Mouse (Mus musculus) left cerebral cortex, adult 8-10 months (tissue): ENCODE results near the gene Pigs. TPM values are rescaled to one million over a fixed set of nuclear protein-coding genes. Genes with fewer than 3 reads are reported as not detected.

Source experiments
- DNase-seq, 2 experiments: peaks; one replicate each; pipeline ENCODE4 v3.0.0; 2022; ENCODE audit warnings: low spot score in 2 of 2
- total RNA-seq, 4 experiments: library from RNA; stranded (reverse); gene quantifications; 2 replicates each; pipeline ENCODE4 v1.2.4; 2022

The Pigs gene
- total RNA-seq, 4 experiments from 2014 or later: 57.1 to 62.1 (median 59.4) TPM

DNA sequence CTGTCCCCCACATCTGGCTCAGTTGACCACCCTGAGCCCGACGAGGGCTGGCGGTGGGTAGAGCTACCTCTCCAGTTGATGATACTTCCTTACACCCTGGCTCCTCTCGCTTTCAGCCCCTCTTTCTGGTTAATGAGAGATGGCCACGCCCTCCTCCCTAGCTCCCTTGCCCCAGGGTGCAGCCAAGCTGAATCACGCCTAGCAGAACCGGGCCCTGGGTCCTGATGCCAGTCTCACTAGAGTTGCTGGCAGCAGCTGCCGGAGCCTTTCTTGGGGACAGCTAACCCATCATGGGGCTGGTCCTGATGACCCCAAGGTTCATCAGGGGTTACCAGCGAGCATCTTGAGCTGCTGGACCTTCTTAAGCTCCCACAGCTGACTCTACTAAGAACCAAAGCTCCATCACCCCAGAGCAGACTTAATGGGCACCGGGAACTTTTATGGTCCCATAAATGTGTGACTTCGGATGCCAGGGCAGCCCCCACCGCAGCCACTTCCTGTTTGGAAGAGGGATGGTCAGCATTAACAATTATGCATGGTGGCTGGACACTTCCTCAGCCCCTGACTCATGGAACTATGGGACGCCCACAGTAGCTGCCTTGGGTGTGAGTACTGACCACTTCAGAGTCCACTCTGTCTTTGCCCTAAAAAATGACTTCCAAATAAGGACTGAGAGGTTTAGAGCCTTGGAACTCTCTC lies 35.2 kb downstream of the Pigs start:
- no peak for DNase-seq

- no peak for DNase-seq
Observed at GRCm38 (mm10) chr11:78364103-78364502, 35.9 kb downstream of the Pigs start.

DNA sequence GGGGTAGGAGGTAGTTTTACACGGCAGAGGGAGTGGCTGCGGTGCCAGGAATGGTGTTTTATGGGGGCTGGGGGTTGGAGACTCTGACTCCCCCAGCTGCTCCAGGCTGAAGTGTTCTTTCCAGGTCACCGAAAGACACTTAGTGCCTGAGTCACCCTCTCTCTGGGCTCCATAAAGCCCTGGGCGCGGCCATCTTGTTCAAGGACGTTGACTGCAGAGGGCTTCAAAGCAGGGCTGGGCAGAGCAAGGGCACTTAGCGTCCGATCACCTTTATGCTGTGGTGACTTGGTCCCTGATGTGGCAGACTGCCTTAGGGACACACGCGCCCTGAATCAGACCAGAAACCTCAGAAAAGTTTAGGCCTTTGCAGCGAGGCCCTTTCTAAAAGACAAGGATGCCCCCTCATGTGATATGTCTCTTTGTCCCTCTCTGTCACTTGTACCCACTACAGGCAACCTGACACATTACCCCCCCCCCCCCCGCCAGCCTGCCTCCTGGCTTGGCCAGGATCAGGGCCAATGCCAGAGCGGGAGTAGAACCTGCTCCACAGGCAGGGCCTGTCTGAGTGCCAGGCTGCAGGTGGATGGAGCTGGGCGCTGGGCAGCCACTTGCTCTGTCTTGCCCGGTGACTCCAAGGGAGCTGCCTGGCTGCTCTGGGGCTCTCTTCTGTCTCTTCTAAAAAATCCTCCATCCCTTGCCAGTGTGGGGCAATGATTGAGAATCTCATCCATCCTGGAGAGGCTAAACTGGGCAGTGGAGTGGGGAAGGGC lies 39.4 kb downstream of the Pigs start:
- DNase-seq: no peak

DNA sequence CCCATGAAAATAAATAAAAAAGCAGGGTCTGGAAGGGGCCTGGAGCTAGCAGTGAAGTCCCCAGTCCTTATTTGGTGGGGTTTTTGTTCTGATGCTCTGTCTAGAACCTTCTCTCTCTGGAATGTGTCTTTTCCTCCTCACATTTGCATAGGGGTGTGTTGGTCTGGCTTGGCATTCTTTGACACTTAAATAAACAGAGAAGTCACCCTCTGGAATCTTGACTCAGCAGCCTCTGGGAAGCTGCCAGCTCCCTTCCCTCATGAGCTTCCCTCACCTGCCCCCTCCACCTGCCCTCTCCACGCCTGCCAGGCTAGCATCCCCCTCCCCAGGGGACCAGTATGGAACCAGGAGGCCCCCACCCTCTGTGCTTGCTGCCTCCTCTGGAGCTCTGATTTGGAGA lies 42.2 kb downstream of the Pigs start:
- DNase-seq: no peak

DNA sequence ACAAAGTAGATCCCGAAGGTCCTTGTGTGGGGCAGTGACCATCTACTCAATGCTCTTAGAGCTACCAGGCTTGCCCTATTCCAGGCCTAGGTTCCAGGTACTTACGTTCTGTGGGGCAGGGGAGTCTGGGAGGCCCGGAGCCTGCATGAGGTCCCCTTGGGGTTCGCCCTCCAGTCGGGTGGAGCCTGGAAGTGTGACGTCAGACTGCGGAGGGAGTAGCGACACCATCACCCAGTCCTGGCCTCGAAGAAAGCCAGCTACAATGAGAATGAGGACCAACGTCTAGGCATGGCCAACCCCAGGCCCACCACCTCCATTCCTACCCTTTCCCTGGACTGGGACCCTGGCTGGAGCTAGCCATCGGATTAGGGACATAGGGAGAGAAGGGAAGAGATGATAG lies 43.5 kb downstream of the Pigs start:
- DNase-seq: no peak

- no peak for DNase-seq
Observed at GRCm38 (mm10) chr11:78372166-78372565, 44.0 kb downstream of the Pigs start.

DNA sequence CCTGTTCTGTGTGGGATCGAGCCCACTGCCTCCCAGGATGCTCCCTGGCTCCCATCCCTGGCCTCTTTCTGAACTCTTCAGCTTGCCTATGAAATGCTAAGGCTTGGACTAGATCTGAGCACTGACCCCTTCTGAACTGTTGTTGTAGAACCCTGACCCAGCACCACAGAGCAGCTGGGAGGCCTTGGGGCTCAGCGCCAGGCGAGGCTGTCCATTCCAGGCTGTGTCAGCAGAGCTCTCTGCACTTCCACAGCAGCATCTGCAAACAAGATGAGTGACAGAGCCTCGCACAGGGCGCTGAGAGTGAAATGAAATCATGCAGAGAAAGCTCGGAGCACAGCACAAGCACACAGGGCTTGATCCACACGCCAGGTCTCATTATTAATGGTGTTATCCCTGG lies 44.4 kb downstream of the Pigs start:
- no peak for DNase-seq

DNA sequence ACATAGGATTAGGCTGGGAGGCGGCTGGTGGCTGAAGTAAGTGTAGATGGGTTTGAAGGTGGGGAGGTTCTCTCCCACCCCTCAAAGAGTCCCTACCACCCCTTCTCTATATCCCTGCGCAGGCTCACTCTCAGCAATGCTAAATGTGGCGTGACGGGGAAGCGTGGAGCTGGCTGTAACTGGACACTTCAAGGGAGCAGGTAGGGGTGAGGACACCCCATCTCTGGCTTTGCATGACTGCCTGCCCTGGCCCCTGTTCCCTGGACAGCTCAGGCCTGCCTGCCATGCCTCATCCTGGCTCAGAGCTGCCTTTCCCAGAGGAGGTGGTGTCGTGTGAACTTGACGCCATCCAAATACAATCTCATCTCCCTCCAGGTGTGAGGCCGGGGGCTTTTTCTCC lies 45.9 kb downstream of the Pigs start:
- no peak for DNase-seq

GRCm38 (mm10) chr11:78377549-78378159 lies 49.4 kb downstream of the Pigs start:
- DNase-seq: no peak

- DNase-seq: no peak
Observed at GRCm38 (mm10) chr11:78380351-78380750, 52.1 kb downstream of the Pigs start.

GRCm38 (mm10) chr11:78380996-78381395 lies 52.8 kb downstream of the Pigs start:
- DNase-seq: no peak

DNA sequence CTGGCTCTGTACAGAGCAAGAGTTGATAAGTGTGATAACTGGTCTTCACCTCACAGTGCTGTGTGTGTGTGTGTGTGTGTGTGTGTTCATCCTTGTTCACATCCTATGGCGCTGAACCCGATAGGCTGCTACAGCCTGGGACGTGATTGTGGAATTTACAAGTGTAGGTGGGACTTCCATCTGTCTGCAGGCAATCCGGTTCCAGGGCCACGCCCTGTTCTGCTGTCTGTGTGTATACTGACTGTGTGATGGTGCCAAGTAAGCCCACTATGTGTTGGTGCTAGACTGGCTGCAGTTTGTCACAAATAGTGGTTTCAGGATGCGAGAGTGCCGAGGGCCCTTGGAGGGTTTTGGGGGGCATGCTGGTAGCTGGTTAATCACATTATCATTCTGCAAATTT lies 54.1 kb downstream of the Pigs start:
- no peak for DNase-seq

GRCm38 (mm10) chr11:78382701-78383100 lies 54.5 kb downstream of the Pigs start:
- DNase-seq: no peak

- no peak for DNase-seq
Observed at GRCm38 (mm10) chr11:78385776-78386175, 57.6 kb downstream of the Pigs start.

GRCm38 (mm10) chr11:78386508-78387043 lies 58.4 kb downstream of the Pigs start, which contains the start of gene Foxn1:
Foxn1 (minus strand) TSS chr11:78386558.
- DNase-seq: no peak

Other genes with a start within 250 kb of the Pigs start
- gene Eral1, start 248.0 kb upstream of the Pigs start, total RNA-seq: 10 to 100 TPM; 17.3 to 20.1 (median 17.7) TPM
- 10 to 100 TPM; 24.6 to 27.7 (median 26.9) TPM for gene Fam222b, start 233.8 kb upstream of the Pigs start, total RNA-seq
- gene Traf4, start 162.8 kb upstream of the Pigs start, total RNA-seq: 1 to 10 TPM; 5.9 to 9.4 (median 9.0) TPM
- gene Nek8, start 151.7 kb upstream of the Pigs start, total RNA-seq: 1 to 10 TPM; 2.0 to 4.3 (median 2.8) TPM
- gene Tlcd1, start 151.7 kb upstream of the Pigs start, total RNA-seq: 10 to 100 TPM; 24.8 to 34.9 (median 28.4) TPM
- gene Rpl23a, start 144.8 kb upstream of the Pigs start, total RNA-seq: 100 to 1,000 TPM; 678 to 790 (median 743) TPM
- 10 to 100 TPM; 23.9 to 29.6 (median 26.2) TPM for gene Rab34, start 140.0 kb upstream of the Pigs start, total RNA-seq
- 1 to 10 TPM; 5.9 to 7.4 (median 6.8) TPM for gene Proca1, start 135.0 kb upstream of the Pigs start, total RNA-seq
- 10 to 100 TPM; 54.1 to 66.1 (median 59.1) TPM for gene Sdf2, start 82.7 kb upstream of the Pigs start, total RNA-seq
- 100 to 1,000 TPM in 2 of 4 experiments, 10 to 100 TPM in 2; 98.7 to 102 (median 100) TPM for gene Supt6, start 82.4 kb upstream of the Pigs start, total RNA-seq
- 100 to 1,000 TPM; 172 to 181 (median 177) TPM for gene 2610507B11Rik, start 66.7 kb upstream of the Pigs start, total RNA-seq
- gene BC030499, start 37.6 kb upstream of the Pigs start, total RNA-seq: 10 to 100 TPM; 12.0 to 15.3 (median 13.3) TPM
- gene Spag5, start 26.9 kb upstream of the Pigs start, total RNA-seq: 10 to 100 TPM in 1 of 4 experiments, 1 to 10 TPM in 3; 6.8 to 11.9 (median 7.1) TPM
- 100 to 1,000 TPM; 784 to 869 (median 811) TPM for gene Aldoc, start 5.4 kb upstream of the Pigs start, total RNA-seq
- 10 to 100 TPM; 28.5 to 34.5 (median 30.6) TPM for gene Unc119, start 15.1 kb downstream of the Pigs start, total RNA-seq
- gene Foxn1, start 58.1 kb downstream of the Pigs start, total RNA-seq: under 1 TPM in 2 of 4 experiments, not detected in 2; 0.11 to 0.19 TPM
- gene Slc13a2, start 93.8 kb downstream of the Pigs start, total RNA-seq: not detected
- 10 to 100 TPM in 3 of 4 experiments, 1 to 10 TPM in 1; 8.2 to 15.4 (median 12.2) TPM for gene Slc46a1, start 137.3 kb downstream of the Pigs start, total RNA-seq
- 10 to 100 TPM; 32.1 to 36.7 (median 33.1) TPM for gene Sarm1, start 169.3 kb downstream of the Pigs start, total RNA-seq
- 10 to 100 TPM; 73.4 to 86.0 (median 77.9) TPM for gene Vtn, start 170.7 kb downstream of the Pigs start, total RNA-seq
- 1 to 10 TPM; 1.3 to 2.1 (median 1.6) TPM for gene Sebox, start 175.0 kb downstream of the Pigs start, total RNA-seq
- 10 to 100 TPM; 39.4 to 42.9 (median 41.8) TPM for gene Tmem199, start 183.8 kb downstream of the Pigs start, total RNA-seq
- 100 to 1,000 TPM; 116 to 125 (median 118) TPM for gene Poldip2, start 183.8 kb downstream of the Pigs start, total RNA-seq
- gene Tnfaip1, start 207.9 kb downstream of the Pigs start, total RNA-seq: 10 to 100 TPM; 32.8 to 36.6 (median 34.2) TPM
- gene Ift20, start 207.9 kb downstream of the Pigs start, total RNA-seq: 10 to 100 TPM; 79.7 to 81.6 (median 80.9) TPM
- gene Tmem97, start 222.4 kb downstream of the Pigs start, total RNA-seq: 10 to 100 TPM; 23.7 to 29.6 (median 26.6) TPM